Mouse (Mus musculus) midbrain, embryonic 11.5 days (tissue): ENCODE measurements at regions not wholly inside any gene's neighbourhood (a gene's known extent, or its start where the extent isn't known, plus 50 kb on each side); places are given as distances from the start of the nearest gene placed in this dataset.

Experiments used
- ATAC-seq: fragments of 200-750 bp; cut with Nextera tagmentation; 2 replicates; pipeline ENCODE4 v1.8.0; 2017; ENCODE audit warnings: moderate TSS enrichment, moderate library complexity; ENCODE audit not compliant: low FRiP score
- DNase-seq: peaks from one replicate; pipeline ENCODE4 v3.0.0; 2015; ENCODE audit warnings: low spot score; ENCODE audit errors: missing footprints
- H3K27ac ChIP-seq: fragments of 300-500 bp; sonication (generic); 2 replicates; pipeline ENCODE4 v1.5.1; 2014; ENCODE audit warnings: low read depth, low read length
- H3K27me3 ChIP-seq: fragments of 300-500 bp; sonication (generic); 2 replicates; pipeline ENCODE4 v1.6.1; 2014; ENCODE audit warnings: mild to moderate bottlenecking, low read length, moderate library complexity, mixed read lengths; ENCODE audit not compliant: control insufficient read depth, insufficient read depth
- H3K36me3 ChIP-seq: fragments of 300-500 bp; sonication (generic); 2 replicates; pipeline ENCODE4 v1.6.1; 2014; ENCODE audit warnings: mild to moderate bottlenecking, low read length, moderate library complexity, mixed read lengths; ENCODE audit not compliant: control insufficient read depth, insufficient read depth
- H3K4me1 ChIP-seq: fragments of 300-500 bp; sonication (generic); 2 replicates; pipeline ENCODE4 v1.6.1; 2014; ENCODE audit warnings: low read length; ENCODE audit not compliant: control insufficient read depth, insufficient read depth
- H3K4me2 ChIP-seq: fragments of 300-500 bp; sonication (generic); 2 replicates; pipeline ENCODE4 v1.6.1; 2014; ENCODE audit warnings: mild to moderate bottlenecking, moderate library complexity
- H3K4me3 ChIP-seq: fragments of 300-500 bp; sonication (generic); 2 replicates; pipeline ENCODE4 v1.5.1; 2014; ENCODE audit warnings: low read depth, low read length
- H3K9ac ChIP-seq: fragments of 300-500 bp; sonication (generic); 2 replicates; pipeline ENCODE4 v1.6.1; 2014; ENCODE audit warnings: low read length
- H3K9me3 ChIP-seq: fragments of 300-500 bp; sonication (generic); 2 replicates; pipeline ENCODE4 v1.6.1; 2016; ENCODE audit warnings: low read length; ENCODE audit not compliant: control insufficient read depth
- WGBS: fragments of 180-500 bp; shearing (Covaris S2); extraction: QIAGEN DNeasy Blood & Tissue Kit; methylation state at CpG from one replicate; pipeline ENCODE4 v1.1.7; 2014; 5-methylcytosine and 5-hydroxymethylcytosine counted together

DNA sequence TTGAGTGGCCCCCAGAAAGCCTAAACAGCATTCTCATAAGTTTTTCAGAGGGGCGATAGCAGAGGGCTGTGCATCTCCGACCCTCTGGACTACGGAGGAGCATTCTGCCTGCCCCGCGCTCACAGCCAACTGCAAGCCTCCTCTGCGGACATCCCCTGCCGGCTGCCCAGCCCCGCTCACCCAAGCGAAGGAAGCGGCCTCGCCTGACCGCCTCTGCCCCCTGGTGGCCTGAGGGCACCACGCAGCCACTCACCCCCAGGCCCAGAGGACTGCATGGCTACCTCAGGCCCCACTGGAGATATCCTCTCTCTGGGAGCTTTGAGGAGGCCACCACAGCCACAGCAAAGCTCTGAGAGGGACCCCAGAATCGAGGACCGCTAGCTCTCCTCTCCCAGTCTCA lies 58.8 kb upstream of the Dlk1 start:
- no peaks in the 10 kb centered on the region for H3K9me3 ChIP-seq
- WGBS: 4% methylated on average over 15 of the region's 15 CpGs
- H3K27ac ChIP-seq: peak overlapping the region; percentile 25; the same call in 1 of the 2 replicates
- H3K4me3 ChIP-seq: no peak overlapping the region
- H3K27me3 ChIP-seq: peaks cover 8% of the 10 kb centered on the region; the same call in 1 of the 2 replicates
- H3K9ac ChIP-seq: 0 out of 2 replicates have a peak overlapping the region, but pooled peaks have one; percentile 12
- peak; percentile 99 for DNase-seq
- H3K36me3 ChIP-seq: no peaks in the 10 kb centered on the region
- H3K4me2 ChIP-seq: peak overlapping the region; percentile 26; the same call in 1 of the 2 replicates
- peak; percentile 84 for ATAC-seq
- H3K4me1 ChIP-seq: peaks cover 4% of the 10 kb centered on the region

DNA sequence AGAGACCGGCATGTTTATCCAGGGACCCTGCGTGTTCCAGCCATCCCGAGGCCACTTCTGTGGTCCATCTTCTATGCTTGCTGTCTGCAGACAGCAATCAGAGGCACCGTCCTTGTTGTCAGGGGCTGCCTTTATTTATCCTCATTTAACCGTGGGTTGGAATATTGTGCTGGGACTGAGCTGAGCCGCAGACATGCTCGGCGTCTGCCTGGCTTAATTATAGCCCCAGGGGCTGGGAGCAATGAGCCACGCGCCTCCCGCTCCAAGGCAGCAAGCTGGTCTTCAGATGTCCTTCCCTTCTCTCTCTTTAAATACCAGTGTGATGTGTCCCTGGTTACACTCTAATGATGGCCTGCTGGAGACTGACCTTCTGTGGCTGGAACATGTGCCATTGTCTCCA lies 58.2 kb upstream of the Dlk1 start:
- Histone ChIP-seq H3K4me2 (no peak overlapping the region), H3K9ac (no peak overlapping the region), H3K9me3 (no peaks in the 10 kb centered on the region), H3K36me3 (no peaks in the 10 kb centered on the region), H3K27ac (peak overlapping the region; percentile 36; the same call in 1 of the 2 replicates), H3K4me1 (peaks cover 10% of the 10 kb centered on the region), H3K4me3 (no peak overlapping the region), H3K27me3 (peaks cover 8% of the 10 kb centered on the region; the same call in 1 of the 2 replicates)
- ATAC-seq (no peak), DNase-seq (no peak)
- 64% methylated on average over 11 of the region's 11 CpGs for WGBS

DNA sequence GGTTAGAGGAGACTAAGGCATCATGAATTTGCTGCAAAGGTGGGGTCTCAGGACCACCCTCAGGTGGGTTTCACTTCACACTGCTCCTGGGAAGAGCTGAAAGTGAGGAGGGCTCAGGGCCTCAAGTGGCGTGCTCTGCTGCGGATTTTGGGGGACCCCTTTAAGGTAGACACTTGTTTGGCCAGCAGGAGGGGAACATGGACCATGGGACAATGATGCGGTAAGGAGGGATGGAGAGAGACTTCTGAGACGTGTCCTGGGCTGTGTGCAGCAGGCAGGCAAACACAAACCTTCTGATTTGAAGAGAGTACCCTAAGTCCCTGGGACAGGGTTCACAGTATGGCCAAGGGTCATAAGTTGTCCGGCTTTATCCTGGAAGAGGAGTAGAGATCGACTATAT lies 56.0 kb upstream of the Dlk1 start:
- Histone ChIP-seq H3K9ac (no peak overlapping the region), H3K4me3 (no peak overlapping the region), H3K27me3 (peaks cover 10% of the 10 kb centered on the region; the same call in 1 of the 2 replicates), H3K4me2 (no peak overlapping the region), H3K4me1 (peaks cover 14% of the 10 kb centered on the region), H3K36me3 (no peaks in the 10 kb centered on the region), H3K27ac (no peak overlapping the region), H3K9me3 (no peaks in the 10 kb centered on the region)
- DNase-seq (no peak), ATAC-seq (no peak)
- 79% methylated on average over 6 of the region's 6 CpGs for WGBS

DNA sequence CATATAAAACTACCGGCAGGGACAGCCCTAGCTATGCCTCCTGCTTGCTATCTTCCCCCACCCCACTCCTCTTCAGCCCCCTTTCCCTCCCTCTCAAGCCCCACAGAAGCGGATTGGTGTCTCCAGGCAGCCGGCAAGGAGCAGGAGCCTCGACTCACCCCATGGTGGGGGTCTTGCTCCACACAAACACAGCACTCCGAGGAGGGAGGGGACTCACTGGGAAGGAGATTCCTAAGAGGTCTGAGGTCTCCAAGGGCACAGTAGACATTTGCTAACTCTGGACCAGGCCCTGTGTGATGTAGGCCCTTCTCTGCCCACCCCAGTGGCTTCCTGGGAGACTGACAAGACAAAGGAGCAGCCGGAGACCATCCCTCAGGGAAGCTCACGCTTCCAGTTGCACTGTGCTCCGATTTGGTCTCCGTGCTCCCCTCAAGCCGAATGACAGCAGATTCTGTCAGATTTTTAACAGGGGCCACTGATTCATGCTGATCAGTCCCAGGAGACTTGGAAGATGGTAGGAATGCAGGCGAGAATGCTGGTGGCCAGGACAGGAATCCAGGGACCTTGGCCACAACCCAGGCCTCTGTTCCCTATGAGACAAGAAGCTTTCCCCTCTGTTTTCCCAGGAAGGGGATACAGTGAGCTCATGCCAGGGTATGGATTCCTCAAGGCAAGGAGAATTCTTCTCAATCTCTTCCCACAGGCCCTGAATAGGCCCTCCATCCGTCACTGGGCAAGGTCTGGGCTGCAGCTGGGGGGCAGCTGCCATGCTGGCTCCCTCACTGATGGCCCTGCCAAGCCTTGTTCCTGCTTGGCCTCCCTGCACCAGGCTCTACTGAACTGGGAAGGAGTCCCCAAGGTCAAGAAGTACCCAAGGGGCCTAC lies 55.2 kb upstream of the Dlk1 start:
- Histone ChIP-seq H3K4me2 (no peak overlapping the region), H3K4me3 (no peak overlapping the region), H3K36me3 (no peaks in the 10 kb centered on the region), H3K27ac (no peak overlapping the region), H3K9ac (no peak overlapping the region), H3K27me3 (peaks cover 10% of the 10 kb centered on the region; the same call in 1 of the 2 replicates), H3K4me1 (peaks cover 17% of the 10 kb centered on the region), H3K9me3 (no peaks in the 10 kb centered on the region)
- ATAC-seq: no peak
- WGBS: 63% methylated on average over 11 of the region's 12 CpGs
- DNase-seq: peak; percentile 82

DNA sequence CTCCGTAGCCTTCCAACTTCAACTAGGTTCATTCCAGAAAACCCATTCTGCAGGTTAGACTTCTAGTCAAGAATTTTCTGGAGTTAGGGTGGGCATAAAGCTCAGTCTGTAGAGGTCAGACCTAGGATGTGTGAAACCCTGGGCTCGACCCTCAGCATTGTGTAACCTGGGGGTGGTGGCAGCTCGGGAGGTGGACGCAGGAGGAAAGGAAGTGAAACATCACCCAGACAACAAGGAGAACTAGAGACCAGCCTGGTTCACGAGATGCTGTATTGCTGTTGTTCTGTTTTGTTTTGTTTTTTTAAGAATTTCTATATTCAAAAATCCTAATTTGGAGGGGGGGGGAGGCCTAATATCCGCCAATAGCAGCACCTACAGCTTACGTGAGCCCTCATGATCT lies 54.1 kb upstream of the Dlk1 start:
- no peak overlapping the region for H3K27ac ChIP-seq
- H3K27me3 ChIP-seq: peaks cover 2% of the 10 kb centered on the region; the same call in 1 of the 2 replicates
- H3K4me3 ChIP-seq: no peak overlapping the region
- DNase-seq (peak; percentile 70), ATAC-seq (no peak)
- WGBS: 87% methylated on average over 7 of the region's 7 CpGs
- no peaks in the 10 kb centered on the region for H3K36me3 ChIP-seq
- no peak overlapping the region for H3K9ac ChIP-seq
- no peak overlapping the region for H3K4me2 ChIP-seq
- H3K4me1 ChIP-seq: peaks cover 20% of the 10 kb centered on the region
- H3K9me3 ChIP-seq: no peaks in the 10 kb centered on the region

DNA sequence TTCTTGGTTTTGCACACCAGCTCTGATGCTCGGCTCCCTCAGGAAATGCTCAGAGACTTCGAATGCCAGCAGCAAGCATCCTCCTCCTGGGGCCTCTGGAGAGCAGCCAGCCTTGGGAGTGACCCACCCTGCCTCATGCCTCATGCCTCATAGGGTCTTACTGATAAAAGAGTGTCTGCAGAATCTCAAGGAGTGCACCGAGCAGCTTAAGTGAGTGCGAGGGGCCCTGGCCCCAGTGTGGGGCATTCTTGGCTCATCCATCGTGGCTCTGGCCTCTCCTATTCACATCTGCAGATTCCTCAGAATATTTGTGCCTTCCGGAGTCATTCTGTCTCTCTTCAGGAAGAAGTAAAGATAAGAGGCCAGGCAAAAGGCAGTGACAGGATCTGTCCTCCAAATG lies 53.7 kb upstream of the Dlk1 start:
- ATAC-seq: no peak
- 24% methylated on average over 6 of the region's 6 CpGs for WGBS
- Histone ChIP-seq H3K36me3 (no peaks in the 10 kb centered on the region), H3K4me2 (no peak overlapping the region), H3K4me1 (peaks cover 20% of the 10 kb centered on the region), H3K9me3 (no peaks in the 10 kb centered on the region), H3K4me3 (no peak overlapping the region), H3K27ac (no peak overlapping the region), H3K27me3 (0 out of 2 replicates have a peak, but pooled peaks cover 2% of the 10 kb centered on the region), H3K9ac (peak overlapping the region; percentile 30; the same call in 1 of the 2 replicates)
- DNase-seq: peak; percentile 54

DNA sequence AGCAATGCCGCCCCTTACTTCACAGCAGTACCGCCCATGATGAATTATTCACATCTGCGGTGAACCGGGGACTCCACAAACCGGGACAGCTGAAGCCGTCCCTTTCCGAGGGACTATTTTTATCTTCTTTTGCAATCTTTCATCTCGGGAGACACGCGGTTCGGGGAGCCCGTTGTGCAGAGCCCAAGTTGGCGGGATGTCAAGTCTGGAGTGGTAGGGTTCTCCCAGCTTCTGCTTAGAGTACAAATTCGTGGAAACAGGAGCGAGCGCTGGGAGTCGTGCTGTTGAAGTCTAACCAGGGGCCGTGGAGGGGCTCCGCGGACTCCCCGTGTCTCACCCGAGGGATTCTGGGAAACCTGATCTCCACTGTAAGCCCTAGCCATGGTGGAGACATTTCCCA lies 53.0 kb upstream of the Dlk1 start:
- H3K4me2 ChIP-seq: peak overlapping the region; percentile 26
- DNase-seq: no peak
- WGBS: 36% methylated on average over 22 of the region's 22 CpGs
- 0 out of 2 replicates have a peak, but pooled peaks cover 2% of the 10 kb centered on the region for H3K27me3 ChIP-seq
- no peak for ATAC-seq
- no peaks in the 10 kb centered on the region for H3K9me3 ChIP-seq
- no peak overlapping the region for H3K4me3 ChIP-seq
- no peak overlapping the region for H3K27ac ChIP-seq
- H3K4me1 ChIP-seq: peaks cover 17% of the 10 kb centered on the region
- peak overlapping the region; percentile 1; the same call in 1 of the 2 replicates for H3K9ac ChIP-seq
- H3K36me3 ChIP-seq: no peaks in the 10 kb centered on the region

DNA sequence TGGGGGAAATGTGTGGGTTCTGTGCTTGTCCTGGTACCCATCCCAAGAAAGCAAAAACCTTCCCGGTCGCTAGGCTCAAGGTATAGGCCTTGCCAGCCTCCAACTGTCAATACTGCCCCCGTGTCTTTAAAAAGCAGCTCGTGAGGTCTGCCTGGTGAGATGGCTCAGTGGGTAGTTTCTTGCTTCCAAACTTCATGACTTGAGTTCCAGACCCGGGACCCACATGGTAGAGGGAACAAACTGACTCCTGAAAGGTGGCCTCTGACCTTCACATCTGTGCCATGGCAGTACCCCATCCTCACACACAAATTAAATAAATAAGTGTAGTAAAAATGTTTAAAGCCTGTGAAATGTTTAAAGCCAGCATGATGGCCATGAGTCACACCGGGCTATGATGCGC lies 52.6 kb upstream of the Dlk1 start:
- Histone ChIP-seq H3K4me2 (no peak overlapping the region), H3K9ac (no peak overlapping the region), H3K27ac (no peak overlapping the region), H3K4me1 (peaks cover 17% of the 10 kb centered on the region), H3K36me3 (no peaks in the 10 kb centered on the region), H3K27me3 (0 out of 2 replicates have a peak, but pooled peaks cover 2% of the 10 kb centered on the region), H3K9me3 (no peaks in the 10 kb centered on the region), H3K4me3 (no peak overlapping the region)
- 87% methylated on average over 7 of the region's 7 CpGs for WGBS
- ATAC-seq (no peak), DNase-seq (peak; percentile 82)

DNA sequence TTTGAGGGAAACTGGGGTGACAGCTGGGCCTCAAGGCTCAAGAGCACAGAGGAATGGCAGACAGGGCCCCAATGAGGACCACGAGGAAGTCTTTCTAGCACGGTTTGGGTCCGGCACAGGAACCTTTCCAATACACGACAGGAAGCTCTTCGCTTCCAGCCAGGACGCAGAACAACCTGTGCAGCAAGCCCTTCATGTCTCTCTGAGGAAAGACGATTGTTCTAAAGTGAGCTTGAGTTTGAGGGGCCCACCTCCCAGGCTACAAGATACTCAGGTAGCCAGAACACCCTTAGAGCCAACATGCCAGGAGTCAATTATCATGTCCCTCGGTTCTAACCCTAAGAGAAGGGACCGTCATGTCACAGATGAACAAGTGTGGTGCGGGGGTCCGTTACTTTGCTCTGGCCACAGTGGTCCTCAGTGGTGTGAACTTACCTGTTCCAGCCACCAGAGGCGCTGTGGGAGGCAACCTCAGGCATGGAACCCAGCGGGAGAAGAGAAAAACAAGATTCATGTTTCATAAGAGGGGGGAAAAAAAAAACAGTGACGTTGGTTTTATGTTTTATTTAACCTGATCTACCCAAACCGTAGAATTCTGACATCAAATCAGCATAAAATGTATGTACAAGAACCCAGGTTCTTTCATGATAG lies 51.6 kb upstream of the Dlk1 start:
- H3K4me3 ChIP-seq: no peak overlapping the region
- no peaks in the 10 kb centered on the region for H3K9me3 ChIP-seq
- DNase-seq (peak; percentile 89), ATAC-seq (no peak)
- WGBS: 55% methylated on average over 15 of the region's 15 CpGs
- H3K4me1 ChIP-seq: peaks cover 17% of the 10 kb centered on the region
- no peak overlapping the region for H3K27ac ChIP-seq
- 0 out of 2 replicates have a peak, but pooled peaks cover 2% of the 10 kb centered on the region for H3K27me3 ChIP-seq
- no peak overlapping the region for H3K9ac ChIP-seq
- H3K36me3 ChIP-seq: no peaks in the 10 kb centered on the region
- H3K4me2 ChIP-seq: no peak overlapping the region
